9 mouse cellular contexts compared by ENCODE assay signal in genomic region chr8:112411213-112411612, GRCm38 (mm10).
DNase-seq lines count a peak whose midpoint lies in the region; ATAC-seq lines count a peak whose summit lies in the region.
"Had no signal": no experiment of that assay in that cellular context is flagged by ENCODE, and none has a peak within 500 bp of the region (broad histone marks: within the 10 kb centered on the region; RNA-seq: fewer than 3 reads in every experiment).

No protein-coding gene starts in this region.

- H3K9me3 ChIP-seq in midbrain, embryonic 11.5 days (ENCODE audit: control insufficient read depth, low read length), result no peaks in the 10 kb centered on the region
- no peaks in the 10 kb centered on the region for H3K9me3 ChIP-seq in midbrain, embryonic 13.5 days
- peaks cover 25% of the 10 kb centered on the region; the same call in 1 of the 2 replicates for H3K9me3 ChIP-seq in liver, embryonic 13.5 days (replicated peaks)
- H3K9me3 ChIP-seq: hindbrain, embryonic 15.5 days had no signal

- no peak for DNase-seq in frontal cortex, postnatal 25 days (ENCODE audit: low spot score in 2 of 2)
- DNase-seq in midbrain, embryonic 11.5 days (ENCODE audit: low spot score, missing footprints), result peak; percentile 90
- DNase-seq in adrenal gland, adult 2 months, result peak; percentile 31
- peak; percentile 29 for DNase-seq in embryo, embryonic 11.5 days (ENCODE audit: low read depth, low spot score)
- DNase-seq in liver, embryonic 13.5 days, result peak; percentile 0
- DNase-seq in spleen, adult 12 weeks (ENCODE audit: low spot score), result no peak

- 22% methylated on average over 6 of the region's 6 CpGs for WGBS in midbrain, embryonic 11.5 days
- whole genome bisulfite sequencing in midbrain, embryonic 13.5 days, result 24% methylated on average over 6 of the region's 6 CpGs
- WGBS in liver, embryonic 13.5 days (ENCODE audit: insufficient replicate concordance), result 23% methylated on average over 6 of the region's 6 CpGs

- no peaks in the 10 kb centered on the region for H3K36me3 ChIP-seq in midbrain, embryonic 11.5 days (ENCODE audit: control insufficient read depth, insufficient read depth, low read length)
- no peaks in the 10 kb centered on the region for H3K36me3 ChIP-seq in midbrain, embryonic 13.5 days
- no peaks in the 10 kb centered on the region for H3K36me3 ChIP-seq in liver, embryonic 13.5 days
- H3K36me3 ChIP-seq: hindbrain, embryonic 15.5 days had no signal

- H3K27me3 ChIP-seq in midbrain, embryonic 11.5 days (ENCODE audit: control insufficient read depth, insufficient read depth, low read length), result no peaks in the 10 kb centered on the region
- H3K27me3 ChIP-seq in midbrain, embryonic 13.5 days, result no peaks in the 10 kb centered on the region
- no peaks in the 10 kb centered on the region for H3K27me3 ChIP-seq in liver, embryonic 13.5 days
- H3K27me3 ChIP-seq: hindbrain, embryonic 15.5 days had no signal

- H3K27ac ChIP-seq in midbrain, embryonic 11.5 days (ENCODE audit: low read depth, low read length), result no peak overlapping the region
- no peak overlapping the region for H3K27ac ChIP-seq in midbrain, embryonic 13.5 days
- no peak overlapping the region for H3K27ac ChIP-seq in liver, embryonic 13.5 days
- H3K27ac ChIP-seq: hindbrain, embryonic 15.5 days had no signal

- H3K4me3 ChIP-seq in midbrain, embryonic 11.5 days (ENCODE audit: low read depth, low read length), result no peak overlapping the region
- no peak overlapping the region for H3K4me3 ChIP-seq in midbrain, embryonic 13.5 days (replicated peaks)
- no peak overlapping the region for H3K4me3 ChIP-seq in liver, embryonic 13.5 days (replicated peaks)
- H3K4me3 ChIP-seq: hindbrain, embryonic 15.5 days had no signal

- H3K4me1 ChIP-seq in midbrain, embryonic 11.5 days (ENCODE audit: control insufficient read depth, insufficient read depth, low read length), result no peaks in the 10 kb centered on the region
- H3K4me1 ChIP-seq in midbrain, embryonic 13.5 days (replicated peaks), result no peaks in the 10 kb centered on the region
- no peaks in the 10 kb centered on the region for H3K4me1 ChIP-seq in liver, embryonic 13.5 days (replicated peaks)
- H3K4me1 ChIP-seq: hindbrain, embryonic 15.5 days had no signal

- H3K4me2 ChIP-seq in midbrain, embryonic 11.5 days, result no peak overlapping the region
- H3K4me2 ChIP-seq in midbrain, embryonic 13.5 days (replicated peaks), result no peak overlapping the region
- no peak overlapping the region for H3K4me2 ChIP-seq in liver, embryonic 13.5 days
- H3K4me2 ChIP-seq: hindbrain, embryonic 15.5 days had no signal

- H3K9ac ChIP-seq in midbrain, embryonic 11.5 days (ENCODE audit: low read length), result no peak overlapping the region
- no peak overlapping the region for H3K9ac ChIP-seq in midbrain, embryonic 13.5 days (replicated peaks)
- no peak overlapping the region for H3K9ac ChIP-seq in liver, embryonic 13.5 days
- H3K9ac ChIP-seq: hindbrain, embryonic 15.5 days had no signal

- ATAC-seq in frontal cortex, adult (ENCODE audit: low TSS enrichment), result peak; percentile 44; the same call in 1 of the 2 replicates
- peak; percentile 65; the same call in 1 of the 2 replicates for ATAC-seq in midbrain, embryonic 11.5 days (ENCODE audit: low FRiP score)
- ATAC-seq in midbrain, embryonic 13.5 days, result no peak
- ATAC-seq in liver, embryonic 13.5 days (ENCODE audit: low read depth), result no peak

Comparison
In these comparisons a context has a peak if more than half of its experiments do, and no peak if none do; other contexts are left out.
1. ATAC-seq: peak in frontal cortex, adult (single experiment) and midbrain, embryonic 11.5 days (single experiment); none in midbrain, embryonic 13.5 days (single experiment) and liver, embryonic 13.5 days (single experiment).
2. DNase-seq: peak in midbrain, embryonic 11.5 days (single experiment), adrenal gland, adult 2 months (single experiment), embryo, embryonic 11.5 days (single experiment) and liver, embryonic 13.5 days (single experiment); none in frontal cortex, postnatal 25 days (0 of 2) and spleen, adult 12 weeks (single experiment).